Mouse (Mus musculus) limb, embryonic 11.5 days (tissue): ENCODE measurements around the gene Sult2b1. TPM values are rescaled to one million over a fixed set of nuclear protein-coding genes. Genes with fewer than 3 reads are reported as not detected.

Experiments
- ATAC-seq: fragments of 200-750 bp; cut with Nextera tagmentation; 2 replicates; pipeline ENCODE4 v1.8.0; 2017; ENCODE audit warnings: low read depth; ENCODE audit not compliant: insufficient number of reproducible peaks, low FRiP score, low TSS enrichment
- DNase-seq: peaks from one replicate; pipeline ENCODE4 v3.0.0-alpha.2; 2015; ENCODE audit warnings: low spot score
- H3K27ac ChIP-seq: fragments of 300-500 bp; sonication (generic); replicated peaks from 2 replicates; pipeline ENCODE4 v1.5.1; 2014; ENCODE audit warnings: low read depth, mild to moderate bottlenecking, low read length
- H3K27me3 ChIP-seq: fragments of 300-500 bp; sonication (generic); 2 replicates; pipeline ENCODE4 v1.6.1; 2014; ENCODE audit warnings: mild to moderate bottlenecking, low read length, mixed read lengths; ENCODE audit not compliant: control insufficient read depth, insufficient read depth
- H3K36me3 ChIP-seq: fragments of 300-500 bp; sonication (generic); 2 replicates; pipeline ENCODE4 v1.6.1; 2014; ENCODE audit warnings: mild to moderate bottlenecking, low read length, moderate library complexity, mixed read lengths; ENCODE audit not compliant: control insufficient read depth, insufficient read depth
- H3K4me1 ChIP-seq: fragments of 300-500 bp; sonication (generic); 2 replicates; pipeline ENCODE4 v1.6.1; 2014; ENCODE audit warnings: low read length, mixed read lengths; ENCODE audit not compliant: control insufficient read depth, insufficient read depth
- H3K4me2 ChIP-seq: fragments of 300-500 bp; sonication (generic); 2 replicates; pipeline ENCODE4 v1.6.1; 2014; ENCODE audit warnings: low read depth, mild to moderate bottlenecking, moderate library complexity; ENCODE audit not compliant: severe bottlenecking
- H3K4me3 ChIP-seq: fragments of 300-500 bp; sonication (generic); 2 replicates; pipeline ENCODE4 v1.5.1; 2014; ENCODE audit warnings: low read depth, low read length
- H3K9ac ChIP-seq: fragments of 300-500 bp; sonication (generic); 2 replicates; pipeline ENCODE4 v1.6.1; 2014; ENCODE audit warnings: mild to moderate bottlenecking, low read length
- H3K9me3 ChIP-seq: fragments of 300-500 bp; sonication (generic); 2 replicates; pipeline ENCODE4 v1.6.1; 2016; ENCODE audit warnings: low read length; ENCODE audit not compliant: control insufficient read depth
- WGBS: fragments of 180-500 bp; shearing (Covaris S2); extraction: QIAGEN DNeasy Blood & Tissue Kit; methylation state at CpG from one replicate; pipeline ENCODE4 v1.1.7; 2014; 5-methylcytosine and 5-hydroxymethylcytosine counted together
- polyA plus RNA-seq: library from polyadenylated mRNA; unstranded; fragments of >200 nt; fragmentation: Nextera tagmentation; extraction: Ambion mirVana; gene quantifications from 2 replicates; pipeline ENCODE4 v1.2.1, GENCODE M21; 2014

The Sult2b1 gene
- polyA plus RNA-seq, 1 experiment from 2014 or later: 3.2 TPM

GRCm38 (mm10) chr7:45787642-45788041, 3.2 kb upstream of the Sult2b1 start:
- Histone ChIP-seq H3K9ac (no peak overlapping the region; the same call in 1 of the 2 replicates), H3K27me3 (0 out of 2 replicates have a peak, but pooled peaks cover 2% of the 10 kb centered on the region), H3K9me3 (no peaks in the 10 kb centered on the region), H3K4me2 (peak overlapping the region; percentile 90; the same call in 1 of the 2 replicates), H3K4me3 (no peak overlapping the region), H3K4me1 (peaks cover 23% of the 10 kb centered on the region), H3K36me3 (no peaks in the 10 kb centered on the region), H3K27ac (no peak overlapping the region)
- ATAC-seq: no peak
- WGBS: 83% methylated on average over 22 of the region's 22 CpGs
- no peak for DNase-seq

- Histone ChIP-seq H3K9ac (peak overlapping the region; percentile 52), H3K4me2 (peak overlapping the region; percentile 90), H3K4me3 (peak overlapping the region; percentile 96), H3K27ac (0 out of 2 replicates have a peak overlapping the region, but pooled peaks have one; percentile 10), H3K27me3 (0 out of 2 replicates have a peak, but pooled peaks cover 2% of the 10 kb centered on the region), H3K9me3 (no peaks in the 10 kb centered on the region), H3K36me3 (no peaks in the 10 kb centered on the region), H3K4me1 (peaks cover 23% of the 10 kb centered on the region)
- WGBS: 7% methylated on average over 17 of the region's 17 CpGs
- ATAC-seq (peak; percentile 29; the same call in 1 of the 2 replicates), DNase-seq (peak; percentile 73)
Measured at GRCm38 (mm10) chr7:45786661-45787413, 2.4 kb upstream of the Sult2b1 start.

GRCm38 (mm10) chr7:45786136-45786578, 1.7 kb upstream of the Sult2b1 start:
- no peaks in the 10 kb centered on the region for H3K9me3 ChIP-seq
- DNase-seq (peak; percentile 86), ATAC-seq (peak; percentile 84)
- H3K27me3 ChIP-seq: 0 out of 2 replicates have a peak, but pooled peaks cover 2% of the 10 kb centered on the region
- peak overlapping the region; percentile 72 for H3K9ac ChIP-seq
- H3K36me3 ChIP-seq: no peaks in the 10 kb centered on the region
- peaks cover 23% of the 10 kb centered on the region for H3K4me1 ChIP-seq
- peak overlapping the region; percentile 96 for H3K4me3 ChIP-seq
- peak overlapping the region; percentile 70 for H3K27ac ChIP-seq
- under 1% methylated on average over 14 of the region's 14 CpGs for WGBS
- peak overlapping the region; percentile 90 for H3K4me2 ChIP-seq

GRCm38 (mm10) chr7:45785388-45786135, 1.1 kb upstream of the Sult2b1 start:
- Histone ChIP-seq H3K9ac (peak overlapping the region; percentile 72), H3K27me3 (0 out of 2 replicates have a peak, but pooled peaks cover 2% of the 10 kb centered on the region), H3K4me1 (peaks cover 23% of the 10 kb centered on the region), H3K27ac (peak overlapping the region; percentile 70), H3K9me3 (no peaks in the 10 kb centered on the region), H3K36me3 (no peaks in the 10 kb centered on the region), H3K4me2 (peak overlapping the region; percentile 90), H3K4me3 (peak overlapping the region; percentile 96)
- ATAC-seq: peak; percentile 28; the same call in 1 of the 2 replicates
- WGBS: 0% methylated on average over 38 of the region's 42 CpGs
- peak; percentile 65 for DNase-seq

GRCm38 (mm10) chr7:45783511-45784091, 868 bp downstream of the Sult2b1 start, which contains the start of gene Lmtk3:
TSS of gene Lmtk3 (plus strand) at chr7:45783738.
- H3K4me1 ChIP-seq: peaks cover 23% of the 10 kb centered on the region
- no peaks in the 10 kb centered on the region for H3K9me3 ChIP-seq
- H3K27ac ChIP-seq: peak within 1 kb of the TSS; percentile 6; the same call in 1 of the 2 replicates
- H3K27me3 ChIP-seq: 0 out of 2 replicates have a peak, but pooled peaks cover 2% of the 10 kb centered on the region
- H3K4me2 ChIP-seq: peak within 1 kb of the TSS; percentile 90
- peak within 1 kb of the TSS; percentile 62 for H3K4me3 ChIP-seq
- H3K36me3 ChIP-seq: no peaks in the 10 kb centered on the region
- peak; percentile 82 for DNase-seq
- ATAC-seq: no peak; the same call in 1 of the 2 replicates
- WGBS: under 1% methylated on average over 38 of the region's 38 CpGs
- peak within 1 kb of the TSS; percentile 68; the same call in 1 of the 2 replicates for H3K9ac ChIP-seq

- peaks cover 21% of the 10 kb centered on the region for H3K4me1 ChIP-seq
- no peaks in the 10 kb centered on the region for H3K9me3 ChIP-seq
- H3K36me3 ChIP-seq: no peaks in the 10 kb centered on the region
- H3K4me2 ChIP-seq: no peak overlapping the region
- H3K4me3 ChIP-seq: no peak overlapping the region
- no peak for DNase-seq
- H3K9ac ChIP-seq: no peak overlapping the region
- ATAC-seq: no peak
- WGBS: 75% methylated on average over 4 of the region's 4 CpGs
- 0 out of 2 replicates have a peak, but pooled peaks cover 2% of the 10 kb centered on the region for H3K27me3 ChIP-seq
- H3K27ac ChIP-seq: no peak overlapping the region
Measured at GRCm38 (mm10) chr7:45782271-45782670, 2.2 kb downstream of the Sult2b1 start.

GRCm38 (mm10) chr7:45779081-45779641, 5.3 kb downstream of the Sult2b1 start:
- H3K4me3 ChIP-seq: no peak overlapping the region
- 0 out of 2 replicates have a peak, but pooled peaks cover 2% of the 10 kb centered on the region for H3K27me3 ChIP-seq
- no peak overlapping the region for H3K27ac ChIP-seq
- no peak for ATAC-seq
- no peak for DNase-seq
- H3K4me2 ChIP-seq: 0 out of 2 replicates have a peak overlapping the region, but pooled peaks have one; percentile 20
- H3K4me1 ChIP-seq: peaks cover 3% of the 10 kb centered on the region
- 32% methylated on average over 22 of the region's 22 CpGs for WGBS
- H3K9ac ChIP-seq: no peak overlapping the region
- no peaks in the 10 kb centered on the region for H3K36me3 ChIP-seq
- H3K9me3 ChIP-seq: no peaks in the 10 kb centered on the region
